Mouse (Mus musculus): ENCODE data around the gene Bach1. TPM values are rescaled to one million over a fixed set of nuclear protein-coding genes. Genes with fewer than 3 reads are reported as not detected.
"Not testable (repeated sequence)": the region's sequence is repeated elsewhere in the genome, so short reads cannot be mapped to it uniquely, and the experiment has no call there.

The Bach1 gene
- polyA plus RNA-seq, 1 experiment from 2014 or later: 13.1 TPM

DNA sequence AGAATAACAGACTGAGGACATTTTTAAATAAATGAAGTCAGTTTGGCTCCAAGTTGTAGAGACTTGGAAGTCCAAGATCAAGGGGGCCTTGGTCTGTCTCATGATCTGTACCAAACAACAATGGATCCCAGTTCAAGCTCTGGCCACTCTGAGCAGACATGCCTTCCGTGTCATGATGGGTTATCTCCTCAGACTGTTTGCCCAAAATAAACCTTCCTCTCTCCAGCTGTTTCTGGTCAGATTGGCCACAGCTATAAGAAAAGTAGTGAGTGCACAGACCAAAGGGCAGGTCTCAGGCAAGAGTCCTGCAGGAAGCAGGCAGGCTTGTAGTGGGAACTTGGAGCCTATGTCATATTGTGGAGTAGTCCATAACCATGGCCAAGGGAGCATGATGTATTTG is 12.3 kb upstream of the Bach1 start:
- no peaks in the 10 kb centered on the region for H3K36me3 ChIP-seq (ENCODE audit: insufficient read depth, low read length)
- ATAC-seq: no peak
- no peaks in the 10 kb centered on the region for H3K9me3 ChIP-seq (ENCODE audit: low read length)
- H3K27ac ChIP-seq (ENCODE audit: low read length): no peak overlapping the region
- H3K4me1 ChIP-seq (ENCODE audit: insufficient read depth, low read depth, low read length): no peaks in the 10 kb centered on the region; the same call in 1 of the 2 replicates
- no peak overlapping the region for H3K4me2 ChIP-seq (replicated peaks; ENCODE audit: low read depth, low read length)
- DNase-seq (ENCODE audit: low spot score): no peak
- H3K4me3 ChIP-seq (ENCODE audit: low read depth, low read length): no peak overlapping the region
- WGBS: 43% methylated on average over 1 of the region's 1 CpGs
- H3K9ac ChIP-seq (replicated peaks; ENCODE audit: low read depth): no peak overlapping the region
- TF ChIP-seq EP300 (IDR thresholded peaks at IDR 0.05) (no peak), CTCF (IDR thresholded peaks at IDR 0.05) (no peak)
- H3K27me3 ChIP-seq (replicated peaks; ENCODE audit: insufficient read depth, low read length): no peaks in the 10 kb centered on the region

DNA sequence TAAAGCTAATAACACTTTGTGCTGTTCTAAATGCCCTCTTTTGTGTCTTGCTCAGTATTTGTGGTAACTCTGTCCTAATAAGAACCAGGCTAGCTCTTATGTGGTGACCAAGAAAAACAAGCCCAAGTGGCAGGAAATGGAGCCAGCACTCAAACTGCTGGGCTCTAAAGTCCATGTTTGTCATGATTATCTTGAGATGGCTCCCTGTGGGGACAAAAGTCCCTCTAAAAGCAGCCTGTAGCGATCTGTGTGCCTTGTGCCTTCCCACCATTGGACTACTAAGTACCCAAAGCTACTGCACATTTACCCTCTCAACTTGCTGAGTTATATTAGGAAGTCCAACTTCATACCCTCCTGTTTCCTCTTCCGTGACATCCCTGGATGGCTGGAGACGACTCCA is 11.4 kb upstream of the Bach1 start:
- 73% methylated on average over 3 of the region's 3 CpGs for WGBS
- DNase-seq (ENCODE audit: low spot score) (no peak), ATAC-seq (no peak)
- H3K4me3 ChIP-seq (ENCODE audit: low read depth, low read length): no peak overlapping the region
- no peak overlapping the region for H3K27ac ChIP-seq (ENCODE audit: low read length)
- no peak overlapping the region for H3K4me2 ChIP-seq (replicated peaks; ENCODE audit: low read depth, low read length)
- no peaks in the 10 kb centered on the region; the same call in 1 of the 2 replicates for H3K4me1 ChIP-seq (ENCODE audit: insufficient read depth, low read depth, low read length)
- no peaks in the 10 kb centered on the region for H3K9me3 ChIP-seq (ENCODE audit: low read length)
- H3K27me3 ChIP-seq (replicated peaks; ENCODE audit: insufficient read depth, low read length): no peaks in the 10 kb centered on the region
- no peaks in the 10 kb centered on the region for H3K36me3 ChIP-seq (ENCODE audit: insufficient read depth, low read length)
- no peak for TF ChIP-seq CTCF (IDR thresholded peaks at IDR 0.05)
- no peak for TF ChIP-seq EP300 (IDR thresholded peaks at IDR 0.05)
- no peak overlapping the region for H3K9ac ChIP-seq (replicated peaks; ENCODE audit: low read depth)

DNA sequence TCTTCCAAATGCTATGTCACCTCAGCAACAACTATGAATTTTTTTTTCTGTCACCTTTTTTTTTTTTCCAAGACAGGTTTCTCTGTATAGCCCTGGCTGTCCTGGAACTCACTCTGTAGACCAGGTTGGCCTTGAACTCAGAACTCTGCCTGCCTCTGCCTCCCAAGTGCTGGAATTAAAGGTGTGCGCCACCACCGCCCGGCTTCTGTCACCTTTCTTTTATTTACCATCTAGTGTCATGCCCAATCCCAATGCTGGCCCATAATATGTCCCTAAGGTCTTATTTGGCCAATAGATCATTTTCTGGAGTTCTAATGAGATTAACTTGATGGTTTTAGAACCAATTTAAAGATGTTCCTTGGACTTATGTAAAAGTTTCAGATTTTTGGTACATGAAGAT is 10.4 kb upstream of the Bach1 start:
- not testable (repeated sequence) for H3K9me3 ChIP-seq (ENCODE audit: low read length); H3K4me3 ChIP-seq (ENCODE audit: low read depth, low read length); DNase-seq (ENCODE audit: low spot score); H3K4me2 ChIP-seq (replicated peaks; ENCODE audit: low read depth, low read length); H3K36me3 ChIP-seq (ENCODE audit: insufficient read depth, low read length); H3K9ac ChIP-seq (replicated peaks; ENCODE audit: low read depth); H3K27ac ChIP-seq (ENCODE audit: low read length); H3K27me3 ChIP-seq (replicated peaks; ENCODE audit: insufficient read depth, low read length); ATAC-seq; H3K4me1 ChIP-seq (ENCODE audit: insufficient read depth, low read depth, low read length)
- WGBS: 93% methylated on average over 3 of the region's 3 CpGs

DNA sequence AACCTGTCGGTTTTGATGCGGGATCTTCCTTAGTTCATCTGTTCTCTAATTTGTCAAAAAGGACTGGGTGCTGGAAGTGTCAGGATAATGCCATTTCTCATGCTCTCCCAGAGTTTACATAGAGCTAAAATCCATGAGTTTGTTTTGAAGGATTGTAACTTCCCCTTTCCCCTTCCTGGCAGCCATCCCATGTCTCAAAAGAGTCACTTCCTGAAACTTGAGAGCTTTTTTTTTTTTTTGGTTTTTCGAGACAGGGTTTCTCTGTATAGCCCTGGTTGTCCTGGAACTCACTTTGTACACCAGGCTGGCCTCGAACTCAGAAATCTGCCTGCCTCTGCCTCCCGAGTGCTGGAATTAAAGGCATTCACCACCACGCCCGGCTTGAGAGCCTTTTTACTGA is 9.9 kb upstream of the Bach1 start:
- not testable (repeated sequence) for H3K4me1 ChIP-seq (ENCODE audit: insufficient read depth, low read depth, low read length); H3K9ac ChIP-seq (replicated peaks; ENCODE audit: low read depth); H3K27me3 ChIP-seq (replicated peaks; ENCODE audit: insufficient read depth, low read length); H3K36me3 ChIP-seq (ENCODE audit: insufficient read depth, low read length); H3K9me3 ChIP-seq (ENCODE audit: low read length); H3K4me2 ChIP-seq (replicated peaks; ENCODE audit: low read depth, low read length); H3K4me3 ChIP-seq (ENCODE audit: low read depth, low read length)
- TF ChIP-seq EP300 (IDR thresholded peaks at IDR 0.05): peak; percentile 27; the same call in 1 of the 2 replicates
- peak; percentile 73 for ATAC-seq
- H3K27ac ChIP-seq (ENCODE audit: low read length): peak overlapping the region; percentile 38
- WGBS: 49% methylated on average over 7 of the region's 7 CpGs
- DNase-seq (ENCODE audit: low spot score): peak; percentile 73

DNA sequence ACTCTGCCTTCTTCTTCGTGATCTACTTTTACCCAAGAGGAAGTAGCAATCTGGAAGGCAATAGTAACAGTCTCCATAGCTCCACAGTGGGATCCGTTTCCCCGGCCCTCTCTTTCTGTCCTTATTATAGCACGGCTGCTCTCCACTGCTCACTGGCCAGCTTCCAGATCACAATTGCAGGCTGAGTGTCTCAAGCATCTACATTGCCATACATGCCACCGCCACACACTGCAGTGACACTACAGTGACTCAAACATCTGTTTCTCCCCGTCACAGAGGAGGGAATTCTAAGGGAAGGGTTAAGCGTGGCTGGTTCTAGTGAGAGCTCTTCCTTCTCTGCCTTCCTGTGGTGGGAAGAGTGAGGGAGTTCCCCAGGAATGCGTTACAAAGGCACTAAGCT is 9.5 kb upstream of the Bach1 start:
- ATAC-seq (peak; percentile 81), DNase-seq (ENCODE audit: low spot score) (peak; percentile 63)
- no peak for TF ChIP-seq CTCF (IDR thresholded peaks at IDR 0.05)
- no peak for TF ChIP-seq EP300 (IDR thresholded peaks at IDR 0.05)
- Histone ChIP-seq H3K27ac (ENCODE audit: low read length) (peak overlapping the region; percentile 38), H3K4me3 (ENCODE audit: low read depth, low read length) (no peak overlapping the region), H3K9me3 (ENCODE audit: low read length) (no peaks in the 10 kb centered on the region), H3K27me3 (replicated peaks; ENCODE audit: insufficient read depth, low read length) (no peaks in the 10 kb centered on the region), H3K4me1 (ENCODE audit: insufficient read depth, low read depth, low read length) (peaks cover 3% of the 10 kb centered on the region; the same call in 1 of the 2 replicates), H3K9ac (replicated peaks; ENCODE audit: low read depth) (no peak overlapping the region), H3K4me2 (replicated peaks; ENCODE audit: low read depth, low read length) (no peak overlapping the region), H3K36me3 (ENCODE audit: insufficient read depth, low read length) (no peaks in the 10 kb centered on the region)
- WGBS: 15% methylated on average over 8 of the region's 8 CpGs

DNA sequence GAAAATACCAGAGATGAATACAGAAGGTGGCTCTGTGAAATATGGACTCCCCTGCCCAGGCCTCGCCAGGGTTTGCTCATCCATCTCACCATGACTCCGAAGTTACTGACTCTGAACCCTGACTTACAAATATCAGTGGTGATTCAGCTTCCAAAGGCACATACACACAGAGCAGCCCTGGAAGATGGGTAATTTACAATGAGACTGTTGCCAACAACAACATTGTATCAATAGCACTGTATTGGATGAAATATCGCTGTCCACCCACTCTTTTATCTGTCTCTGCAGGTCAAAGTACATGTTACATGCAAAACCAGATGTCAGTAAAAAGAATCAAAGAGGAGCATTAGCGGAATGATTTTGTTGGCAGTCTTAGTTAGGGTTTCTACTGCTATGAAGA is 8.2 kb upstream of the Bach1 start:
- Histone ChIP-seq H3K9me3 (ENCODE audit: low read length) (no peaks in the 10 kb centered on the region), H3K4me2 (replicated peaks; ENCODE audit: low read depth, low read length) (no peak overlapping the region), H3K4me1 (ENCODE audit: insufficient read depth, low read depth, low read length) (peaks cover 3% of the 10 kb centered on the region; the same call in 1 of the 2 replicates), H3K27me3 (replicated peaks; ENCODE audit: insufficient read depth, low read length) (no peaks in the 10 kb centered on the region), H3K9ac (replicated peaks; ENCODE audit: low read depth) (no peak overlapping the region), H3K4me3 (ENCODE audit: low read depth, low read length) (no peak overlapping the region), H3K36me3 (ENCODE audit: insufficient read depth, low read length) (no peaks in the 10 kb centered on the region), H3K27ac (ENCODE audit: low read length) (no peak overlapping the region)
- 87% methylated on average over 4 of the region's 4 CpGs for WGBS
- no peak for ATAC-seq
- no peak for DNase-seq (ENCODE audit: low spot score)
- TF ChIP-seq EP300 (IDR thresholded peaks at IDR 0.05): no peak
- no peak for TF ChIP-seq CTCF (IDR thresholded peaks at IDR 0.05)

DNA sequence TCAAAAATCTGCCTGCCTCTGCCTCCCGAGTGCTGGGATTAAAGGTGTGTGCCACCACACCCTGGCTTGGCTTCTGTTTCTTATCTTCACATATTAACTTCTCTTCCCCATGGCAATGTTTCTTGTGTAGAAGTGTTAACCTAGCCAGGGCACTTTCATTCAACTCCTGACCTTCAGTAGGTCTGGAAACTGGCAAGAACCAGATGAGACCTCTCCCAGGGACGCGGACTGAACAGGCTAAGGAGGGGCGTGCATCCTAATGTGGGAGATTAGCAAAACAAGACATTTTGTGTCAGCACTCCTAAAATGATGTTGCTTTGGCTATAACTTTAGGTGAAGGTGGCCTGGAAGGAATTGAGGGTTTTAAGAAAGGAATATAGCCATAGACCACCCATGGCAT is 7.6 kb upstream of the Bach1 start:
- ATAC-seq: no peak
- H3K4me3 ChIP-seq (ENCODE audit: low read depth, low read length): no peak overlapping the region
- H3K4me1 ChIP-seq (ENCODE audit: insufficient read depth, low read depth, low read length): peaks cover 3% of the 10 kb centered on the region; the same call in 1 of the 2 replicates
- no peak overlapping the region for H3K27ac ChIP-seq (ENCODE audit: low read length)
- DNase-seq (ENCODE audit: low spot score): no peak
- 90% methylated on average over 4 of the region's 4 CpGs for WGBS
- no peaks in the 10 kb centered on the region for H3K27me3 ChIP-seq (replicated peaks; ENCODE audit: insufficient read depth, low read length)
- H3K9ac ChIP-seq (replicated peaks; ENCODE audit: low read depth): no peak overlapping the region
- TF ChIP-seq CTCF (IDR thresholded peaks at IDR 0.05) (no peak), EP300 (IDR thresholded peaks at IDR 0.05) (no peak)
- H3K9me3 ChIP-seq (ENCODE audit: low read length): no peaks in the 10 kb centered on the region
- no peak overlapping the region for H3K4me2 ChIP-seq (replicated peaks; ENCODE audit: low read depth, low read length)
- H3K36me3 ChIP-seq (ENCODE audit: insufficient read depth, low read length): no peaks in the 10 kb centered on the region
